Mouse (Mus musculus) embryonic facial prominence, embryonic 10.5 days (tissue): Measurements from ENCODE around the gene AW011738. TPM values are rescaled to one million over a fixed set of nuclear protein-coding genes. Genes with fewer than 3 reads are reported as not detected.

Experiments used
- DNase-seq: peaks from one replicate; pipeline ENCODE4 v3.0.0-alpha.2; 2017; ENCODE audit warnings: low spot score
- H3K27ac ChIP-seq: fragments of 300-500 bp; sonication (generic); replicated peaks from 2 replicates; pipeline ENCODE4 v1.5.1; 2016; ENCODE audit warnings: mild to moderate bottlenecking
- H3K27me3 ChIP-seq: fragments of 300-500 bp; sonication (generic); replicated peaks from 2 replicates; pipeline ENCODE4 v1.6.1; 2016; ENCODE audit warnings: low read depth, mild to moderate bottlenecking; ENCODE audit not compliant: poor library complexity, severe bottlenecking
- H3K36me3 ChIP-seq: fragments of 300-500 bp; sonication (generic); replicated peaks from 2 replicates; pipeline ENCODE4 v1.6.1; 2016; ENCODE audit warnings: mild to moderate bottlenecking, moderate library complexity
- H3K4me1 ChIP-seq: fragments of 300-500 bp; sonication (generic); 2 replicates; pipeline ENCODE4 v1.6.1; 2016
- H3K4me3 ChIP-seq: fragments of 300-500 bp; sonication (generic); 2 replicates; pipeline ENCODE4 v1.5.1; 2016; ENCODE audit warnings: mild to moderate bottlenecking, moderate library complexity
- H3K9me3 ChIP-seq: fragments of 300-500 bp; sonication (generic); 2 replicates; pipeline ENCODE4 v1.6.1; 2016; ENCODE audit warnings: mild to moderate bottlenecking
- WGBS: fragments of 180-500 bp; shearing (Covaris S2); methylation state at CpG from one replicate; pipeline ENCODE4 v1.1.7; 2016; 5-methylcytosine and 5-hydroxymethylcytosine counted together
- polyA plus RNA-seq: library from polyadenylated mRNA; unstranded; fragments of >200 nt; fragmentation: Nextera tagmentation; extraction: Ambion mirVana; gene quantifications from 2 replicates; pipeline ENCODE4 v1.2.1, GENCODE M21; 2016

AW011738 gene
- polyA plus RNA-seq, 1 experiment from 2014 or later, result 2.2 TPM

DNA sequence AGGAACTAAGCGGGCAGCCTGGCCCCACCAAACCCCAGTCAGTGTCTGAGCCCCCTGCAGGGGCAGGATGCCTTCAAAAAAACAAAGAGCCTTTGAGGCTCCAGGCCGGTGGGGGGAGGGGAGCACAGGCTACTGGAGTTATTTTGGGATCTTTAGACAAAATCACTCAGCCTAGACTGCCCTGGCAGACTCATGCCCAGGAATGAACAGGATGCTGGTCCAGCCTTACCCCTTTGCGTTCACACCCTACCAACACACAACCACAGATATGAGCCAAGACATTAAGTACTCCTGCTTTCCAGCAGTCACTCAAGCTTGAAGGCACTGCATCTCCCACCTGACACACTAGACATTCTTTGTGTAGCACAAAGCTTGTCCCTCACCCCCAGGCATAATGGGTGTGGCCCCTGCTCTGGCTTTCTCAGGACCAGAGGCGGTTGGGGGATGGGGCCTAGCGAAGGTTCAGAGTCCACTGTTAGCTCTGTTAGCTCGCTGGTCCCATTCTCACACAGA, 14.2 kb upstream of the AW011738 start:
- Histone ChIP-seq H3K27ac (peak overlapping the region; percentile 83), H3K9me3 (no peaks in the 10 kb centered on the region), H3K27me3 (no peaks in the 10 kb centered on the region), H3K4me1 (peaks cover 96% of the 10 kb centered on the region), H3K36me3 (peaks cover 69% of the 10 kb centered on the region), H3K4me3 (peak overlapping the region; percentile 37)
- 8% methylated on average over 6 of the region's 6 CpGs for WGBS
- DNase-seq, result peak; percentile 73

DNA sequence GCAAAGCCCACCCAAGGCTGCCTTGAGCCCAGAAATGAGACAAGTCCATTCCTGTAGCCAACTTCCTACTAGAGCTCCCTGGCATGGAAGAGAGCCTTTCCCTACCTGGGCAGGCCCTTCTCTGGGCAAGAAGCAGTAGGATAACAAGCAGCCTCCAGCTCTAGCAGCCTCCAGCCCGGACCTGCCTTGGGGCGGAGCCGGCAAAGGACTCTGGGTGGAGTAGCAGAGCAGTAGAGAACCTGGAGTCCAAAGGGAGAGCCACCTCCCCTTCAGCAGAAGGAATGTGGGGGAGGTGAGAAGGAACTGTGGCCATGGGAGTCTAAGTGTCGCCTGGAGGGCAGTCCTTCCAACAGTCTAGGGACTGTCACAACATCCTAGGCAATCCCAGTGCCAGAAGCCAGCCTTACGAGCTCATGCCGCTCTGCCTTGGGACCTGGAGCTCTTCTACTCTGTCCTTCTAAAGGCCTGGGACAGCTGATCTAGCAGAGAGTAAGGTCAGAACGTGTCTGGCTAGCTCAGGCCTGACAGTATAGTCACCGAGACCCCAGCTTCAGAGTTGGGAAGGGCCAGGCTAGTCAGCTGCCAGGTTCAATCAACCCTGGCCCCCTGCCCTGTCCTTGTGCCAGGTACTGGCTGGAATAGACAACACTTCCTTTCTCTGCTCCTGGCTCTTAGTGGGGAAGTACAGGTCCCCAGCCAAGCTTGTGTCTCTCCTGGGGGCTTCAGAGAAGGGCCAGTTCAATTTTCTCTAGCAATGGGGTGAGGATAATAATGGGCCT, 10.5 kb upstream of the AW011738 start:
- peak overlapping the region; percentile 84 for H3K4me3 ChIP-seq
- DNase-seq, result no peak
- no peaks in the 10 kb centered on the region for H3K9me3 ChIP-seq
- H3K36me3 ChIP-seq, result peaks cover 57% of the 10 kb centered on the region
- peak overlapping the region; percentile 62 for H3K27ac ChIP-seq
- peaks cover 89% of the 10 kb centered on the region for H3K4me1 ChIP-seq
- H3K27me3 ChIP-seq, result peaks cover 14% of the 10 kb centered on the region; the same call in 1 of the 2 replicates
- WGBS, result 43% methylated on average over 8 of the region's 8 CpGs

DNA sequence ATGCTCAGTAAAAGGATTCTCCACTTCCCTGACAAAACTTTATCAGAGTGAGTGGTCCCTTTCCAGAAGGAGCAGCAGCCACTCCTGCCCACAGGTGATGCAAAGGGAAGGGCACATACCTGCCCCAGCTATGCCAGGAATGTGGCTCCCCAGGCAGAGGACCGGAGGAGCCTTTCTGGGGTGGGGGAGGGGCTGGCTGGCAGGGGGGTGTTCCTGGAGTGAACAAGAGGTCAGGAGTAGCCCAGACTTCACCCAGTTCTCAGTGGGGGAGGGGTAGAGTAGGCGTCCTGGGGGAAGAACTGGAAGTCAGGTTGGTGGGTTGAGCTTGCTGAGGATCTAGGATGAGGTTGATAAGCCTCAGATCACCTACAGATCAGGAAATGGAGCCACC, 9.9 kb upstream of the AW011738 start:
- Histone ChIP-seq H3K4me3 (peak overlapping the region; percentile 84), H3K4me1 (peaks cover 88% of the 10 kb centered on the region), H3K27ac (peak overlapping the region; percentile 62; the same call in 1 of the 2 replicates), H3K9me3 (no peaks in the 10 kb centered on the region), H3K36me3 (peaks cover 57% of the 10 kb centered on the region), H3K27me3 (peaks cover 14% of the 10 kb centered on the region; the same call in 1 of the 2 replicates)
- DNase-seq, result peak; percentile 69
- 21% methylated on average over 2 of the region's 2 CpGs for WGBS

DNA sequence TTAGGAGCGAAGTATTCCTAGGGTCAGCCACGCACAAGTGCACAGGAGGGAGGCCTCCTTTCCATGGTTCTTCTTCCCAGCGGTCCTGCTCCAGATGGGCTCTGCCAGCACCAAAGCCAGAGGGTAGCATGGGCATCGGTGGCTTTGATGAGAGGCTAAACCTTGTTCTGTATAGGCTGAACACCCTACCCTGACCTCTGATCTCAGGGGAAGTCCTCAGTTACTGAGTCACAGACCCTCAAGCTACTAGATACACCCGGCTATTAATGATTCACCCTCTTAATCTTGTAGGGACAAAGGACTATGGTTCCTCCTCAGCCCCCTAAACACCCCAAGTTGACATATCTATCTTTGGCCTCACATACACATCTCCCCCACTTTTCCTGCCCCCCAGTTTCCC, 9.2 kb upstream of the AW011738 start:
- Histone ChIP-seq H3K4me1 (peaks cover 87% of the 10 kb centered on the region), H3K36me3 (peaks cover 57% of the 10 kb centered on the region), H3K4me3 (peak overlapping the region; percentile 84), H3K27ac (0 out of 2 replicates have a peak overlapping the region, but pooled peaks have one; percentile 35), H3K9me3 (no peaks in the 10 kb centered on the region), H3K27me3 (peaks cover 14% of the 10 kb centered on the region; the same call in 1 of the 2 replicates)
- DNase-seq, result no peak
- WGBS, result 51% methylated on average over 5 of the region's 5 CpGs

DNA sequence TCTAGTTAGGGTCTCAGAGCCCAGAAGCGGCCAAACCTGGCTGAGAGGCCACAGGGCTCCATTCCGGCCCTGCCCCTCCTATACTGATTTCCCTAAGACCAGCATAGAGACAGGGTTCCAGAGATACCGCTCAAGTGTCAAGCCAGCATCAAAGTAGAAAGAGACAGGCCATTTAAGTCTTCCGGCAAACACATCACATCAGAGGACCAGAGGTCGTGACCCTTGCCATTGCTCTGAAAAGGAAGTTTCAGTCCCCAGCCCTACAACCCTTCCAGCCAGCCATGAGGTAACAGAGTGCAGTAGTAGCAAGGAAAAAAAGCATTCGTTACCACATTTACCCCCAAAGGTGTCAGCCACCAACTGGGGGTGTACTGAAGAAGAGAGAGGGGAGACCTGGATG, 8.8 kb upstream of the AW011738 start:
- Histone ChIP-seq H3K36me3 (peaks cover 57% of the 10 kb centered on the region), H3K9me3 (no peaks in the 10 kb centered on the region), H3K27me3 (peaks cover 14% of the 10 kb centered on the region; the same call in 1 of the 2 replicates), H3K4me1 (peaks cover 83% of the 10 kb centered on the region), H3K27ac (0 out of 2 replicates have a peak overlapping the region, but pooled peaks have one; percentile 35), H3K4me3 (peak overlapping the region; percentile 84)
- WGBS, result 14% methylated on average over 6 of the region's 6 CpGs
- DNase-seq, result no peak

DNA sequence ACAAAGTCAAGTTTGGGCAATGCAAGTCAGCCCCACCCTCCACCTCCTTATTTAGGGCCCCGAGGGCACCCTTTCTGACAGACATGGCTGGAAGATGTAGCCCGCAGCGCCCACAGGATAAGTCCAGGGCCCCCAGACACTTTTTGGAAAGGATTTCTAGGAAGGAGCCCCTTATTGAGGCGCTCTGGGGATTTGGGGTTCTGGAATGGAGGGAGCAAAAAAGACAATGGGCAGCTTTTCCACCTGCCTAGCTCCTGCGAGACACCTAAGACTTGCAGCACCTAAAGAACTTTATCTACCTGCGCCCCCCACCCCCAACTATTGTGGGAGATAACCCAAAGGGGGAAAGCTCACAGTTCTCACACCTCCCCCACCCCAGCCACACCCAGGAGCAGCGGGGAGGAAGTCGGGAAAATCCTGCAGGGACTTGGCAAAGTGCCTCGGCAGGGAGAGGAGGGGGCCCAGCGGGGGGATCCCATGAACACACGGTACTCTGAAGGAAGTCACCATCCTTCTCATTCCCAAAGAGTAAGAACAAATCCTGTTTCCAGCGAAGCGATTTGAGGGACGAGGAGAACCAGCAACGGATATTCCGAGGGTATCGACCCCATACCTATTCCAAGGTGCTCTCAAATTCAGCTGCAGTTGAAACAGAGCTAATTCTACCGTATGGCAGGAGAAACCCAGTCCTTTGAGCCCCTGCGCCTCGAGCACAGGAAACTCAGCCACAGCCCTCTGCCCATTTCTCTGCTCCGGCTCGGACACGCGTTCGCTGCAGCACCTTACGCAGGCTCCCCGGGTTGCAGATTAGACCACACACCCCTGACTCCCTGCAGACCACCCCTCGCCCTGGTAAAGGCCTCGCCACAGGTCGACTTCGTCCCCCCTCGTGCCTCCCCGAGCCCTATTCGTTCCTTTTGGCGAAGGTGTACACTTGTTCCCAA, 6.9 kb upstream of the AW011738 start:
- peaks cover 43% of the 10 kb centered on the region for H3K36me3 ChIP-seq
- DNase-seq, result peak; percentile 58
- H3K4me1 ChIP-seq, result peaks cover 64% of the 10 kb centered on the region
- H3K27me3 ChIP-seq, result peaks cover 14% of the 10 kb centered on the region; the same call in 1 of the 2 replicates
- peak overlapping the region; percentile 96 for H3K27ac ChIP-seq
- 4% methylated on average over 35 of the region's 35 CpGs for WGBS
- H3K4me3 ChIP-seq, result peak overlapping the region; percentile 84
- H3K9me3 ChIP-seq, result no peaks in the 10 kb centered on the region

DNA sequence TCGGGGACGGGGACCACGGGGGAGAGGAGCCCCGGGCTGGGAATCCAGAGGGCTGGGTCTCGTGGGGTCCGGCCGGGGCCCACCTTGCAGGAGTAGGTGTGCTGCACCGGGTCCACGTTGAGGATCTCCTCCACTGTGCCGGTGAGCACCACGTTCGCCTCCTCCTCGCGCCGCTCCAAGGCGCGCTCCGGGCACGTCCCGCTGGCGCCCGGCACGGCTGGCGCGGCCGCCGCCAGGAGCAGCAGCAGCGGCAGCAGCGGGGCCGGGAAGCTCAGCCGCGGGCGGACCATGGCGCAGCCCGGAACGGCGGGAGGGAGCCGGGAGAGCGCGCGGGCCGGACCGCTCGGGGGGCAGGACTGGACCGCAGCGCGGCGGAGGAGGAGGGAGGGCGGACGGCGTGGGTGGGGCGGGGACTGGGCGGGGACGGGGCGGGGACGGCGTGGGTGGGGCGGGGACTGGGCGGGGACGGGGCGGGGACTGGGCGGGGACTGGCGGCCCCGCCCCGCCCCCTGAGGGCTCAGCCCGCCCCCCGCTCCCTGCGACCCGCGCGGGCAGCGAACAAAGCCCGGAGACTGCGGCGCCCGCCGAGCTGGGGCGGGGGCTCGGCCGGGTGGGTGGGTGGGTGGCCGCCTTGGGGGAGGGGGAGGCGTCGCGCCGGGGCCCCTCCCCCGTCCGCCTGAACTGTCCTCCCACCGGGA, 5.8 kb upstream of the AW011738 start, which contains the start of gene Agrn:
TSS of gene Agrn (minus strand) at position 358 of the 698 bp plus-strand sequence.
- Histone ChIP-seq H3K27ac (peak within 1 kb of the TSS; percentile 96), H3K27me3 (peaks cover 19% of the 10 kb centered on the region), H3K4me1 (peaks cover 54% of the 10 kb centered on the region), H3K36me3 (peaks cover 32% of the 10 kb centered on the region), H3K4me3 (peak within 1 kb of the TSS; percentile 84), H3K9me3 (no peaks in the 10 kb centered on the region)
- DNase-seq, result peak; percentile 94
- 1% methylated on average over 55 of the region's 88 CpGs for WGBS

DNA sequence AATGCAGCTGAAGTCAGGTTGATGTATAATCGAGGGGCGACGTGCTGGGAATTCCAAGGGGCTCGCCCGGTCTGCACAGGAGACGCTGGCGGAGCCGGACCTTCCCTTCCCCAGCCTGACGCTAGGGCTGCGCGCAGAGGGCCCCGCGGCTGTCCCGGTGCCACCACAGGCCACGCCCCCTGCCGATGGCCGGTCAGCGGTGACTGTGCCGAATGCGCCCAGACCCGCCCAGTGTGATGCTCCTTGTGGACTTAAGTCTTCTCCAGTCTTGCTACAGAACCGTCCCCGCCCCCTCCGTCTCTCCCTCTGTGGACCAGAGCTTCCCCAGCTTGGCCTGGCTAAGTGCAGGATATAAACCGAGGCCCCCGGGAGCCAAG, 5.3 kb upstream of the AW011738 start:
- H3K36me3 ChIP-seq, result peaks cover 27% of the 10 kb centered on the region
- no peaks in the 10 kb centered on the region for H3K9me3 ChIP-seq
- H3K27me3 ChIP-seq, result peaks cover 24% of the 10 kb centered on the region
- peaks cover 53% of the 10 kb centered on the region for H3K4me1 ChIP-seq
- WGBS, result under 1% methylated on average over 26 of the region's 26 CpGs
- H3K4me3 ChIP-seq, result peak overlapping the region; percentile 84
- peak overlapping the region; percentile 96 for H3K27ac ChIP-seq
- DNase-seq, result no peak

DNA sequence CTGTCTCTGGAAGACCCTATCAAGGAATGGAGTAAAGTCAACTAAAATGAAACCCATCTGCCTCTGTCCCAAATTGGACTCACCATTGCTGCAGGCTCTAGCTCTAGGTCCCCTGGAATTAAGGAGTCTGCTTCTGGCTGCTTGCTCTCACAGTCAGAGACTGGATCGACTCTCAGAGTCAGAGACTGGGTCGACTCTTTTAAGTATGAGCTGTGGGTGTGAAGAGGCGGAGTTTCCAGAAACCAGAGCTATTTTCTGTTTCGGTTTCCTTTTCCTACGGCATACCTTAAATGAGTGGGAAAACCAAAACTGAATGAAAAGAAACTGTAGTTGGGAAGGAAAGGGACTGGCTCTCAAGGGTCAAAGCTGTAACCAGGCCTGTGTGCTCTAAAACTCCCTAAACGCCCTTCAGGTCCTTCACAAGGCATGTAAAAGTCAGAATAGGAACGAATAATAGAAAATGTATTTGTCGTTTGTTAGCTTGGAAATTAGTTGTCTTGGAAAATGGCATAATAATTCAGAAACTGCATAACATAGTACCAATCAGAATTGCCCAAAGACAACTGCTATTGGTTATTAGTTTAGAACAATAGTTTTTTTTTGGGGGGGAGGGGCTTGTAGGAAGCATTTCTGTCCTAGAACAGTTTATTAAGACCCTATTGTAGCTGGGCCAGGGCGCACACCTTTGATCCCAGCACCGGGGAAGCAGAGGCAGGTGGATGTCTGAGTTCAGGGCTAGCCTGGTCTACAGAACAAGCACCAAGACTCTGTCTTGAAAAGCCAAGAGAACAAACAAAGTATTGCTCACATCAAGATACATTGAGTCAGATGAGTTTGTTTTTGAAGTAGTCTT, 2.3 kb upstream of the AW011738 start, which contains the start of gene Isg15:
TSS of gene Isg15 (minus strand) at position 196 of the 853 bp plus-strand sequence.
- Histone ChIP-seq H3K9me3 (no peaks in the 10 kb centered on the region), H3K4me1 (peaks cover 44% of the 10 kb centered on the region), H3K27ac (no peak within 1 kb of the TSS), H3K27me3 (peaks cover 43% of the 10 kb centered on the region), H3K36me3 (no peaks in the 10 kb centered on the region), H3K4me3 (no peak within 1 kb of the TSS)
- DNase-seq, result no peak
- WGBS, result 65% methylated on average over 10 of the region's 10 CpGs

DNA sequence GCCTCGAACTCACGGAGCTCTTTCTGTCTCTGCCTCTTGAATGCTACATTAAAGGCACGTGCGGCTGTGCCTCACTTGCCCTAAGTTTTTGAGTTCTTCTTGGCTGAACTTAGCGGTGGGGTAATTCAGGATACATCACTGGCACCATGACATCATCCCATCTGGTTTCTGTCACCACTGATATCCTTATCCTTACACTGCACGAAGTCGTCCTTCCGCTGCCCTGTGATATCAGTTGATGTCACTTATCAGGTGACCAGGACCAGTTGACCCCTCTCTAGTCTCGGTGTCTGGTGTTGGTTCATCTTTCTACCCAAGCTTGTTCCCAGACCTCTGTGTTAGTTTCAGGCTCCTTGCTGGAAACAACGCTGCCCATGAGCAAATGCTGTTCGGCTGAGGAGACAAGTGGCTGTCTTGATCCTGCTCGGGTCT, 626 bp upstream of the AW011738 start:
- Histone ChIP-seq H3K27ac (peak overlapping the region; percentile 76), H3K9me3 (no peaks in the 10 kb centered on the region), H3K27me3 (peaks cover 42% of the 10 kb centered on the region), H3K36me3 (no peaks in the 10 kb centered on the region), H3K4me1 (peaks cover 37% of the 10 kb centered on the region), H3K4me3 (peak overlapping the region; percentile 71)
- 48% methylated on average over 12 of the region's 12 CpGs for WGBS
- DNase-seq, result no peak
